Mouse (Mus musculus) heart, postnatal 0 days (tissue): ENCODE results near the gene Ppp1r16b.

Source experiments
- CTCF ChIP-seq: IDR thresholded peaks from 2 replicates; pipeline ENCODE4 v1.5.1; 2016; ENCODE audit warnings: antibody characterized with exemption, control low read depth, low read depth
- EP300 ChIP-seq: IDR thresholded peaks from 2 replicates; pipeline ENCODE4 v1.6.1; 2016; ENCODE audit warnings: antibody characterized with exemption, low read depth

- TF ChIP-seq CTCF, result no peak
- no peak for TF ChIP-seq EP300
Observed at GRCm38 (mm10) chr2:158778349-158778748, 113.2 kb downstream of the Ppp1r16b start.
